Mouse (Mus musculus) erythroblast, embryonic 14.5 days (primary cell): ENCODE measurements at regions not wholly inside any gene's neighbourhood (a gene's known extent, or its start where the extent isn't known, plus 50 kb on each side); places are given as distances from the start of the nearest gene placed in this dataset.

Source experiments
- H3K27me3 ChIP-seq: 2 replicates; pipeline ENCODE4 v1.6.1; 2012; ENCODE audit warnings: inconsistent platforms; ENCODE audit not compliant: control insufficient read depth
- H3K36me3 ChIP-seq: 2 replicates; pipeline ENCODE4 v1.6.1; 2012; ENCODE audit warnings: mild to moderate bottlenecking, inconsistent platforms; ENCODE audit not compliant: control insufficient read depth
- H3K4me1 ChIP-seq: 2 replicates; pipeline ENCODE4 v1.6.1; 2012; ENCODE audit warnings: inconsistent platforms; ENCODE audit not compliant: control insufficient read depth
- H3K4me3 ChIP-seq: replicated peaks from 2 replicates; pipeline ENCODE3; 2012; ENCODE audit warnings: moderate library complexity, mild to moderate bottlenecking, inconsistent platforms
- H3K9me3 ChIP-seq: 2 replicates; pipeline ENCODE4 v1.6.1; 2012; ENCODE audit warnings: low read length, inconsistent platforms, mixed read lengths; ENCODE audit not compliant: control insufficient read depth
- GATA1 ChIP-seq: IDR thresholded peaks from 2 replicates; pipeline ENCODE4 v1.6.1; 2012; ENCODE audit warnings: low read length, inconsistent platforms, mixed read lengths
- TAL1 ChIP-seq: IDR thresholded peaks from 3 replicates; pipeline ENCODE4 v1.6.1; 2012; ENCODE audit warnings: low read length, inconsistent platforms, mixed read lengths

DNA sequence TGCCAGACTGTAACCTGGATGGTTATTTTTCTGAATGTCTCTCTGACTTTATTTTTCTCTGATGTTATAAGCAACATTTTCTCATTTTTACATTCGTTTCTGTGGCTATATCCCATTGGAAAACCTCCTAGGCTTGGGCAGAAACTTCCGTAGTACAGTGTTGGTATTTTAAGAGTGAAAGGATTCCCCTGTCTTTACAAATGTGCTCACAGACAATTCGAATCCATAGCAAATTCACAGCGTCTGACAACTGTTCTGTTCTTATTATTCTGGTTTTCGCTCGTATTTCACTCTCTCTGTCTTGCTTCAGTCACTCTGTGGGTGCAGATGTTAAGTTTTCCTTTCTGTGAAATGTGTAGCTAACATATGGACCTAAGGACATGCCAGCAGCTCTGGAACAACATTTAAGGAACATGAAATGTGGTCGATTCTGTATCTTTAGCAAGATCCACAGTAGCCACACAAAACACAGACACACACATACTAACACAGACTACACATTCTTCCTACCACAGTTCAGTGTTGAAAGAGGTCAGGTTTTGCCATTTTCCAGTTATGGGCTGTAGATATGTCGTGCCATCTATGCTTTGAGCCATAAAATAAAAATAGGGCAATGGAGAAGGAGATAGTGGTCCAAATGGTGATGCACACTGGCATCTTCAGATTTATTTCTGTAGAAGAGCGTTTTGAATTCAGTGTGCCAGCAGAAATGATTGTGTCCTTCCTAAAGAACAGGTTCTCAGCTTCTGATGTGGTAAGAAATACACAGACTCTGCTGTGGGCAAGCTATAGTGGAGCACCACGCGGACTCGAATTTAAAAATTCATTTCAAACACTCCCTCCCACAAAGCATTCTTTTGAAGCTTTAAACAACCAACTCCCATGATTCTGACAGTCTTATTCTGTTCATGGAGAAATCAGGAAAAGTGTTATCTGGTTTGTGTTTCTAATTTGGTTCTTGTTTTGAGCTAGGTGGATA is 179.2 kb downstream of the Gm11146 start:
- H3K4me1 ChIP-seq = no peaks in the 10 kb centered on the region
- no peaks in the 10 kb centered on the region for H3K27me3 ChIP-seq
- no peaks in the 10 kb centered on the region; the same call in 1 of the 2 replicates for H3K9me3 ChIP-seq
- no peak overlapping the region for H3K4me3 ChIP-seq
- TF ChIP-seq TAL1 (no peak), GATA1 (no peak)
- H3K36me3 ChIP-seq = no peaks in the 10 kb centered on the region

DNA sequence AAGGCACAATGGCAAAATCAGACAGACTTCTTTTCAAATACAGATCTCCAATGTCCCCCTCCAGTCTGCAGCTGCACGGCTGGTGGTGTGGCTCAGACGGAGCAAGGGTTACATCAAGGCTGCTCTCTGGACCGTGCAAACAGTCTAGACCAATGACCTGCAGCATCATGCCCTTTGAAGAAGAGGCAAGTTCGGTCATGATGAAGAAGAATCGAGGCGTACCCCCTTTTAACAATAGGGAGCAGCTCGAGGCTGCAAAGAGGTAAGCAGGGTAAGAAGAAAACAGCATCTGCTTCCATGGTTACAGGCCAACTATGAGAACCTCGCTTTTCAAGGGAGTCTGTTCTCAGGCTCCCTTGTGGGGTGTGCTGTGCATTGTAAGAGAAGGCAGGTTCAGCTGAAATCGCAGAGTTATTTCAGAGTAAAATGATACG is 180.3 kb downstream of the Gm11146 start:
- no peaks in the 10 kb centered on the region for H3K4me1 ChIP-seq
- TF ChIP-seq TAL1 = no peak
- no peak for TF ChIP-seq GATA1
- no peaks in the 10 kb centered on the region for H3K27me3 ChIP-seq
- no peaks in the 10 kb centered on the region; the same call in 1 of the 2 replicates for H3K9me3 ChIP-seq
- H3K4me3 ChIP-seq = no peak overlapping the region
- no peaks in the 10 kb centered on the region for H3K36me3 ChIP-seq

DNA sequence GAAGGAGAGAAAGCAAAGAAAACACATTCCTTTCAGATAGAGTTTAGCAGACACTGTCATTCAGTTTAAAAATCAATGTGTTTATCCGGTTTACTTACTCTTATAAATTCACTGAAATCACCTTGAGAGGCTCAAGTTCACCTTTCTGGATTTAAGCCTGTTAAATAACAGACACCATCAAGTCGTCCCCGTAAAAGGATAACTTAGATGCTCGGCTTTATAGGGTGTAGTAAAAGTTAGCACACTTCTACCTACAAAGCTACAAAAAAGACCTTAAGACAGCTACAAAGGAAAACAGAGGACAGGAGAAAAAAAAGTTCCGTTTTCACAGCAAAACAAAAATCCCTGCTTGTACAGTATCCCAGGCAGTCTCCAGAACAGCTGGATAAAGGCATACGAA is 180.9 kb downstream of the Gm11146 start:
- H3K4me1 ChIP-seq = no peaks in the 10 kb centered on the region
- H3K36me3 ChIP-seq = no peaks in the 10 kb centered on the region
- H3K27me3 ChIP-seq = no peaks in the 10 kb centered on the region
- no peak overlapping the region for H3K4me3 ChIP-seq
- no peak for TF ChIP-seq GATA1
- TF ChIP-seq TAL1 = no peak
- H3K9me3 ChIP-seq = no peaks in the 10 kb centered on the region

DNA sequence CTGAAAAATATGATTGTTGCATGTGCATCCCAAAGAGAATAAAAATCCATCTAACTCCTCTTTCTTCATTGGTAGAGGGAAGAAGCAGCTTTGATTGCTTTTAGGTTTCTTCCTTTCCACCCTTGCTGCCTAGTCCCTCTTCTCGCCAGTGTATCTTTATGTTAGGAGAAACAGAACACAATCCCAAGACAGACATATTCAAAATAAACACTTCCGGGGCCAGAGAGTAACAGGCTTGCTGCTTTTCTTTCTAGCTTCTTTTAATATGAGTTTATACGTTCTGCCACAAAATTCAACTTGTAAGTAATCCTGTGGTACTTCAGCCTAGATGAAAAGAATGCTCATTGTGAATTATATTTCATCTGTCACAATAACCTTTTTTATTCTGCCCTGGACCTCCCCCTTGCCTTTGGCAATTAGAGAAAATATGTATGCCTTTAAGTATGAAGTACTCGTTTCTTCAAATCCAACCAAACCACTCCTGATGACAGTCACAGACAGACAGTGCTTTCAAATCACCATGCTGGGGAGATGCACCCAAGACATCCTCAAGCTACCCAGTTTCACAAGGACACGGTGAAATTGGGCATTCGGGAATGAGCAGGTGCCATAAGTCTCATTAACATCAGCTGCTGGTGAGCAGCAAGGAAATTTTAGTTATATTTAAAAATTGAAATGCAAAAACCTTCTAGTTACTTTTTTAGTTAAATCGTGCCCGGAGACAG is 181.6 kb downstream of the Gm11146 start:
- H3K9me3 ChIP-seq = no peaks in the 10 kb centered on the region
- no peaks in the 10 kb centered on the region for H3K27me3 ChIP-seq
- no peaks in the 10 kb centered on the region for H3K36me3 ChIP-seq
- H3K4me1 ChIP-seq = no peaks in the 10 kb centered on the region
- TF ChIP-seq GATA1 (no peak), TAL1 (no peak)
- H3K4me3 ChIP-seq = no peak overlapping the region

DNA sequence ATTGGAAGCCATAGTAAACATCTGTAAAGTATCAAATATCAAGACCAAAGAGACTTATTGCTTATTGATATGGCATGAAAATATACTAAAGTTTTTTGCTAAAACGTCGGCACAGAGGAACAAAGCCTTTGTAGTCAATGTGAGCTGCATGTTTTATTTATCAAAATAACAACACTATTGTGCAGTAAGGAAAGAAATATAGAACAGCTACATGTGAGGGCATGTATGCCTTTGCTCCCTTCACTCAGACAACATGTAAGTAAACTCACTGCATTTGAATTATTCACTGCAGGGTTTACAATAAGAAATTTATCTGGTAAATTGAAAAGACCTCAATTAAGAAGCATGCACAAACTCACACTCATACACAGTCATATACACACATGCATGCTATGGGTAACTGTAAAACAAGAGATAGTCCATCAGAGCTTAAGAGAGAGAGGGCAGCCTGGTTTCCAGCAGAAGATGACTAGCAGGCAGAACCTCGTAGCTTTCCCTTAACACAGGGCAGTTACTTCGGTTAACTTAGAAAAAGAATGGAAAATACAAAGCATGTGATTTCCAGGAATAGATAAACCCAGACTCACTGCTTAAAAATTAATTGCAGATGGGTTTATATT is 182.7 kb downstream of the Gm11146 start:
- Histone ChIP-seq H3K4me3 (no peak overlapping the region), H3K27me3 (no peaks in the 10 kb centered on the region), H3K9me3 (no peaks in the 10 kb centered on the region), H3K4me1 (no peaks in the 10 kb centered on the region), H3K36me3 (no peaks in the 10 kb centered on the region)
- TF ChIP-seq GATA1 (no peak), TAL1 (no peak)

DNA sequence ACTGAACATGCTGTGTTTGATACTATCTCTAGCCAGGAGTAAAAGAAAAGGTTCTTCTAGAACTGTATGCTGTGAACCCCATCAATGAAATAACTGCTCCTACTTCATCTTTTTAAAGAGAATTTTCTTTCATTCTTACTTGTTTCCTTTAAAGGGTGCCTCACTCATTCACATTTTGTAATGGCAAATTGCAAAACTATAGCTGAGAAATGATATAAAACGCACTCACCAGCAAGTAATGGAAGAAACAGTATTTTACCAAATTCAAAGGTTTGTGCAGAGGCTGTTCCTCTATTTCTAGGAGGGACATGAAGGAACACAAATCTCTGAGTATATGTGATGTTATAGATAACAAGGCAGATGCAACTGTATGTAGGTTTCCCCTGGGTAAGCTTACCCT is 183.4 kb downstream of the Gm11146 start:
- no peaks in the 10 kb centered on the region for H3K27me3 ChIP-seq
- H3K4me3 ChIP-seq = no peak overlapping the region
- no peaks in the 10 kb centered on the region for H3K9me3 ChIP-seq
- TF ChIP-seq TAL1 (no peak), GATA1 (no peak)
- no peaks in the 10 kb centered on the region for H3K36me3 ChIP-seq
- H3K4me1 ChIP-seq = no peaks in the 10 kb centered on the region

DNA sequence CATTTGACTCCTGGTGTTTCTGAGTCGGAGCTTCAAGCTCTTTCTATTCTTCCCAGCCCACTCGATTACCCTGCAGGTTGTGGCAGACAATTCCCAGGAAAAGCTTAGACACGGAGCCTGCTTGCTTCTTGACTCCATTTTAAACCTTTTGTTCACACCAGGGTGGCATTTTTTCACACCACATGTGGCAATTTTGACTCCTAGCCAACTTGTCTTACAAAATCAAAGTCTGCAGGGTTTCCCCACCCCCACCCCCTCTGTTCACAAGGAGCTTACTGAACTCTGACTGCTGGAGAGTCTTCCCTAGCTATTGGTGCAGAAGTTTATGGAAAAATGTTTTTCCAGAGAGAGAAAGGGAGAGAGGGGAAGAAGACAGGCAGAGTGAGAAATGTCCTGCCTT is 184.1 kb downstream of the Gm11146 start:
- no peaks in the 10 kb centered on the region for H3K9me3 ChIP-seq
- no peaks in the 10 kb centered on the region for H3K4me1 ChIP-seq

DNA sequence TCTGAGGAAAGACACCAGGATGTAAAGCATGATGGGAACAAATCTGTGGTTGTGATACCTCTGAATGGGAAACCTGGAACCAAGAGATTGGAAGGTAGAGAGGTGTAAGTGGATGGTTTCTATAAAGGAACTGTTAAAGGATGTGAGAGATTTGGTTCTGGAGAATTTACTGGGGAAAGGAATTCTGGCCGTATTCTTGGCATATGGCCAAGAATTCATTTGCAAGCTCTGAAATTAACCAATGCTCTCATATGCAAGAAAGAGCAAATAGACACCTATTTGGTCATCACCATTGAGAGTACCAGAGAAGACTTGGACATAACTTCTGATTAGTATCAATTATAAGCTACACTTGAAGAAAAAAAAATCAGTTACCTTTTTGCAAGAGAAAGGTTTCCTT is 187.3 kb downstream of the Gm11146 start:
- Histone ChIP-seq H3K4me3 (no peak overlapping the region), H3K9me3 (no peaks in the 10 kb centered on the region), H3K4me1 (no peaks in the 10 kb centered on the region), H3K36me3 (no peaks in the 10 kb centered on the region), H3K27me3 (no peaks in the 10 kb centered on the region)
- TF ChIP-seq GATA1 (no peak), TAL1 (no peak)

More for the DNA sequence above, 184.1 kb downstream of the Gm11146 start:
- Histone ChIP-seq H3K4me3 (no peak overlapping the region), H3K27me3 (no peaks in the 10 kb centered on the region), H3K36me3 (no peaks in the 10 kb centered on the region)
- no peak for TF ChIP-seq GATA1
- no peak for TF ChIP-seq TAL1

DNA sequence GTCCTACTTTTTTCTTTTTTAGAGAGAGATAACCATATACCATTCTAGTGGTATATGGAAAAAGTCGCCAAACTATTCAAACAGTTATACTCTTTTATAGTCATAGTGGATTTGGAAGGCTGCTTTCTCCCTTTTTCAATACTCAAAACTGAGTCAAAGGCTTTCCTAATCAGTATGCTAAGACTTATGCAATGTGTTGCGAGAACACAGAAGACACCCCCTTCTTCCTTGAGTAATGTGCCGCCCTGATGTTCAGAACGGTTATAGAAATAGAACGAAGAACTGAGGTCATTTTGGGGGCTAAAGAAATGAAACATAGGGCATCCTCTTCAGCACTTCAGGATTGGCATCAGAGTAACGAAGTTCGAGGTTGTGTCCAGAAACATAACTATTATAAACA is 192.7 kb downstream of the Gm11146 start:
- no peaks in the 10 kb centered on the region for H3K27me3 ChIP-seq
- TF ChIP-seq TAL1 (no peak), GATA1 (no peak)

More for the DNA sequence above, 192.7 kb downstream of the Gm11146 start:
- Histone ChIP-seq H3K36me3 (no peaks in the 10 kb centered on the region), H3K9me3 (no peaks in the 10 kb centered on the region), H3K4me3 (no peak overlapping the region), H3K4me1 (no peaks in the 10 kb centered on the region)
